Mouse (Mus musculus) gastrocnemius, adult 8-10 months (tissue): ENCODE measurements around the gene Triobp. TPM values are rescaled to one million over a fixed set of nuclear protein-coding genes. Genes with fewer than 3 reads are reported as not detected.

ENCODE experiments used
- DNase-seq, 2 experiments: peaks; one replicate each; pipeline ENCODE4 v3.0.0; 2022; ENCODE audit warnings: low spot score in 2 of 2
- total RNA-seq, 4 experiments: library from RNA; stranded (reverse); gene quantifications; 2 replicates each; pipeline ENCODE4 v1.2.4; 2022

Triobp gene
- 10 to 100 TPM; 38.3 to 69.6 (median 41.9) TPM for total RNA-seq

- peak; percentile 73 to 77 for DNase-seq
Measured at GRCm38 (mm10) chr15:78947657-78948056, at the start of gene Triobp. Triobp (plus strand) TSS chr15:78947724.

GRCm38 (mm10) chr15:78898507-78899001, 49.0 kb upstream of the Triobp start:
- DNase-seq, result no peak

DNA sequence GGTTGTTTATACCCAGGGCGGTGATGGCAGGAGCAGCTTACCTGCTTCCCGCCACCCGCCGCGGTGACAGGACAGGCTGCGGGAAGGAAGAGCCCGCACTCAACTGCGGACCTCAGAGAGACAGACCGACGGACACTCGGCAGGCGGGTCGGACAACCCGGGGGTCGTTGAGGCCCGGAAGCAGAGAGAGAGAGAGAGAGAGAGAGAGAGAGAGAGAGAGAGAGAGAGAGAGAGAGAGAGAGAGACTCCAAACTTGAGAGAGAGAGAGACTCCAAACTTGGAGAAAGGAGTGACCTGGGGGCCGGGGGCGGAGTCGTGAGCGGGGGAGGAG, 48.1 kb upstream of the Triobp start, which contains the start of gene Gm49510:
TSS of gene Gm49510 (plus strand) at position 259 of the 331 bp plus-strand sequence.
- DNase-seq, result no peak

GRCm38 (mm10) chr15:78899740-78900584, 47.6 kb upstream of the Triobp start, which contains the start of gene Sh3bp1:
Sh3bp1 (plus strand) TSS chr15:78899768.
- peak in 1 of 2 experiments; percentile 49 for DNase-seq

- no peak for DNase-seq
Measured at GRCm38 (mm10) chr15:78900585-78901421, 46.7 kb upstream of the Triobp start.

GRCm38 (mm10) chr15:78901422-78901789, 46.1 kb upstream of the Triobp start:
- DNase-seq, result no peak

- peak; percentile 50 to 60 for DNase-seq
Measured at GRCm38 (mm10) chr15:78903243-78903642, 44.3 kb upstream of the Triobp start.

GRCm38 (mm10) chr15:78908399-78908798, 39.1 kb upstream of the Triobp start:
- DNase-seq, result no peak

DNA sequence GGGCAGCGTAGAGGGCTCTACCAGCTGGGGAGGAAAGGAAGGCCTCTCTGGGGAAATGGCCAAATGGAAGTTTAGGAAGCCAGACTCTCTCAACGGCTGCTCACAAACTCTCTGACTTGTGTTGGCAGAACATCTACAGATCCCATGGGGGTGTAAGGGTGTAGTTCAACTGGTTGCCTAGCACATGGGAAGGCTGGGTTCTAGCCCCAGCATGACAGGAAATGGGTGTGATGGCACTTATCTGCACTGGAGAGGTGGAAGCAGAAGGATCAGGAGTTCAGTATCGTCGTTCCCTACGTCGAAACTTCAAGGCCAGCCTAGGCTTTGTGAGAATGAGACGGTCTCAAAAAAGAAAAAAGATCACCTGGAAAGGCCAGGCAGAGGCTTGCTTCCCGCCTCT, 38.5 kb upstream of the Triobp start:
- DNase-seq, result no peak

GRCm38 (mm10) chr15:78912040-78912439, 35.5 kb upstream of the Triobp start:
- DNase-seq, result no peak

GRCm38 (mm10) chr15:78913632-78914090, 33.9 kb upstream of the Triobp start, which contains the start of gene Pdxp:
Pdxp (plus strand) TSS chr15:78913919.
- DNase-seq, result peak; percentile 82 to 89

- DNase-seq, result no peak
Measured at GRCm38 (mm10) chr15:78914091-78914822, 33.3 kb upstream of the Triobp start.

GRCm38 (mm10) chr15:78914823-78915659, 32.5 kb upstream of the Triobp start:
- no peak for DNase-seq

GRCm38 (mm10) chr15:78915660-78916017, 31.9 kb upstream of the Triobp start:
- peak; percentile 41 to 56 for DNase-seq

DNA sequence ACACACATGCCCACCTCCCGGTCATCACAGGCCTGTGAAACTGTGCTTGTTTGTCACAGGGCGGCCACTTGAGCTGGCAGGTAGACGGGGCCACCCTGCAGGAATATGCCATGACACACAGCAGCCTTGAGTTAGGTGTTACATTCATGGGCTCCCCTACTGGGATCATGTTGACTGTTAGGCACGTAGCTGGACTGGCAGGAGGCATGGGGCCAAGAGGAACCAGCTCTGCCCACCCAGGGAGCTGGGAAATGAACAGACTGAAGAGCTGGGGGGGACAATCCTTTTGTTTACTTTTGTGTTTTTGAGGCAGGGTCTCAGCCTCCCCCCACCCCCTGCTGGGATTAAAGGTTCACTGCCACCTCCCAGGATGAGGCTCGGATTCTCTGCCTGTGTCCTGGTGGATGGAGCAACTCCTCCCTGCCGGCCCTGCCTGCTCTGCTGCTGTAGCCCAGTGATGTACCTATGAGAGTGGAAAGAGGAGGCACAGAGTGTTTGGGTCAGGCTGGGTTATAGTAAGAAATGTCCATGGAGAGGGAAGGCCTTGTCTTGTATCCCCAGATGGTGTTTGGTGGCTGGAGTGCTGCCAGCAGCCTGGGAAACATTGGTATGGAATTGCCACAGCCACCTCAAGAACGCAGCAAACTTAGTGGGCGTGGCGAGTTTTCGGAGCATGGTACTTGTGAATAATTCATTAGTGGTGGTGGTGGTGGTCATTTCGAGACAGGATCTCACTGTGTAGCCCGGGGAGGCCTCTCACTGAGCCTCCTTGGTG, 31.3 kb upstream of the Triobp start:
- DNase-seq, result no peak

DNA sequence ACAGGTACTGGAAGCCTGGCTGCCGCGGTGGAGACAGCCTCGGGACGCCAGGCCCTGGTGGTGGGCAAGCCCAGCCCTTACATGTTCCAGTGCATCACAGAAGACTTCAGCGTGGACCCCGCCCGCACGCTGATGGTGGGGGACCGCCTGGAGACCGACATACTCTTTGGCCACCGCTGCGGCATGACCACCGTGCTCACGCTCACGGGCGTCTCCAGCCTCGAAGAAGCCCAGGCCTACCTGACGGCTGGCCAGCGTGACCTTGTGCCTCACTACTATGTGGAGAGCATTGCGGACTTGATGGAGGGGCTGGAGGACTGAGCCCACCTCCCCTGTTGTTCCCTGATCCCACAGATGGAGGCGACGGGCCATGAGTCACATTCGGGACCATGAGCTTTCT, 29.4 kb upstream of the Triobp start:
- no peak for DNase-seq

GRCm38 (mm10) chr15:78919914-78920313, 27.6 kb upstream of the Triobp start:
- no peak for DNase-seq

DNA sequence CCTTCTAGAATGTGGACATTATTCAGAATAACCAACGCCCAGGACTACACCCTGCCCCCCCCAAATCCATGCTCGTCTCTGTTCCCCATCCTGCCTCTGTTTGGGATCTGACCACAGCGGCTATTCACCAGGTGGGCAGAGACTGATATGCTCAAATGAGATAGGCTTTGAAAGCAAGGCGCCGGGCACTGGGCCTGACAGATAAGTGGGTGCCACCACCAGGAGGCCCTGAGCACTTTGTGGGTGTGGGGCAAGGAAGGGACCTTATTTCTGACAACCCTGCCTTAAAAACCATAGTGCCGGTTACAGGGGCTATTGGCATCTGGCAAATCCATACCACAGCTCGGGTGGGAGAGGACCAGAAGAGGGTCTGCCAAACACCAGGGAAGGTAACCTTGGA, 24.8 kb upstream of the Triobp start:
- no peak for DNase-seq

DNA sequence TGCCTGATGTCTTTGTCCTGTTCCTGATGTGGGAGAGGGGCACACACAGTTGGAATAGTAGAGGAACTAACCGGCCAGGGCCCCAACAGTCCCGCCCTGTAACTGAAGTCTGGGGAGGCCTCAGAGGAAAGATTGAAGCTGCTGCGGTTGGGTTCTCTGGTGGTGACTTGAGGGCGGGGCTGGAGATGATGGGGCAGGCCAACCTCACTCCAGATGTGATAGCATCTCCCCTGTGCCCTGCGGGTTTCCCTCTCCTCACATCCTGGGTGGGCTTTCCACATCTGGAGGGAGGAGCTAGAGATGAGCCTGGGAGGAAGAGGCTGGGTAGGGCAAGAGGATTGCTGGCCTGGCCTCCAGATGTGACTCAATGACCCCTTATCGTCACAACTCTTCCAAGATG, 23.9 kb upstream of the Triobp start:
- no peak for DNase-seq

DNA sequence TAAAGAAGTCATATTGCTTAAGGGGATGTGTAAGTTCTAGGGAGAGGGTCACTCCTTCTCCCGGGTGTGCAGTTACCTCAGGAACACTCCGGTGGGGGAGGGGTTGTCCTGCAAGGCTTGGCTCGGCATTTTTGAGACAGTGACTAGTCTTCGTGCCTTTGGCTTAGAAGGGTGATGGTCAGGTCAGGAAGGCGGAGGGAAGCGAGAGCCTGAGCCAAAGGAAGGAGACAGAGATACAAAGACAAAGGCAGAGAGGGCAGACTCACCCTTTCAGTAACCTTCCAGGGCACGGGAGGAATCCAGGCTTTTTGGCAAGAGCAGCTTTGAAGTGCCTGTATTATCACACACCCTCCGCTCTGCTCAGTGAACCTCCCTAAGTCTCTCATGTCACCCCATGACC, 22.4 kb upstream of the Triobp start:
- no peak for DNase-seq
